Mouse (Mus musculus) erythroid progenitor cell, adult 5-6 weeks (primary cell): ENCODE data around the gene Tpp2. TPM values are rescaled to one million over a fixed set of nuclear protein-coding genes. Genes with fewer than 3 reads are reported as not detected.
"Not testable (repeated sequence)": the region's sequence is repeated elsewhere in the genome, so short reads cannot be mapped to it uniquely, and the experiment has no call there.

Source experiments
- ATAC-seq: replicated peaks from 2 replicates; pipeline ENCODE4 v1.8.0; 2016; ENCODE audit warnings: moderate number of reproducible peaks, mild to moderate bottlenecking, moderate TSS enrichment, inconsistent platforms; ENCODE audit not compliant: poor library complexity, low FRiP score, severe bottlenecking
- total RNA-seq, 2 experiments: library from RNA; stranded (forward) in 1 of 2; stranded (reverse) in 1 of 2; fragments of 150-400 nt in 1 of 2; fragments of 186-747, 209-891 nt in 1 of 2; gene quantifications; 2 replicates each; pipeline versions ENCODE4 v1.2.3 to v1.2.4; 2015 to 2017; ENCODE audit warnings: low replicate concordance in 2 of 2

The Tpp2 gene
- total RNA-seq, 2 experiments from 2014 or later = 31.3 to 53.2 TPM

GRCm38 (mm10) chr1:44004513-44004912, 71.1 kb downstream of the Tpp2 start:
- ATAC-seq = no peak

GRCm38 (mm10) chr1:44015556-44015955, 82.1 kb downstream of the Tpp2 start:
- no peak for ATAC-seq

DNA sequence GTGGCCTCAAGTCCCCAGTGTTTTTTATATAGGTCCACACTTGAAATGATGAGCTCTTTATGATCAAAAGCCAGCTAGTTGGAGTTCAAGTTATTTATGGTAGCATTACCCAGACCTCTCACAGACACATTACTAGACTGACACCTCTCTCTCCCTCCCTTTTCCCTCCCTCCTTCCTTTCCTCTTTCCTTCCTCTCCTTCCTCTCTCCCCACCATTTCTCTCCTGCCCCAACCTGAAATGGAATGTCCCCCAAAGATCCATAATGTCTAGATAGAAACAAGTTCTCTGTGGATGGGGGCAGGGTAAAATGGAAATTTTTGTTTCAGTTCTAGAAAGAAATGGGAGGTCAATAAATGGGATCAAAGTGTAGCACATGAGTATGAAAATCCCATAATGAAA, 86.5 kb downstream of the Tpp2 start, which contains the start of gene Mettl21c:
TSS of gene Mettl21c (minus strand) at position 101 of the 400 bp plus-strand sequence.
- ATAC-seq = no peak

- ATAC-seq = no peak
Measured at GRCm38 (mm10) chr1:44022656-44023055, 89.2 kb downstream of the Tpp2 start.

DNA sequence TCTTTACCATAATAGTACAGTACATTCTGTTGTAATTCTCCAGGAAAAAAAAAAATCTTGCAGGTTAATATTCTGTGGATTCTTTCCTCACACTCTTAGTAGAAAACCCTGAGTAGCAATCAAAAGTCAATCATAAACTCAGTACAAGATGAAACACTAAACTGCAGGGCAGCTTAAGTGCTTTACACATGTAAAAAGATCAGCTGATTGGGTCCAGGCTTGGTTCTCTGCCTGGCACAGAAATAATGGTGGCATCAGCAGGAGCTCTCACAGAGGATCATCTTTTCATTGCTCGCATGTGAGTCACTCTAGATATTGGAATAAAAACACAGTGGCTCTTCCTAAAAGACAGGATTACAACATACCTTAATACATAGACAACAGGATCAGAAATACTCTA, 94.2 kb downstream of the Tpp2 start:
- no peak for ATAC-seq

DNA sequence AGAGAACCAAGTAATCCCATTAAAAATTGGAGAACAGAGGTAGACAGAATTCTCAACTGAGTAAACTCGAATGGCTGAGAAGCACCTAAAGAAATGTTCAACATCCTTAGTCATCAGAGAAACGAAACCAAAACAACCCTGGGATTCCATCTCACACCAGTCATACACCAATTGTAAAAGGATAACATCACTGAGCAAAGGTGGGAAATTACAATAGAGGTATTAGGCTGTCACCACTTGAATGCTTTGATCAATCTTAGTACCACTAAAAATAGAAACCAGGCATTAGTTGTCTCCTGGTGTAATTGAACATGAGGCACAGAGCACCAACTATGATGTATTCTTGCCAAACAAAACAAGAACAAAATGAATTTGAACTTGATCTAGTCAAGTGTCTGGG, 98.8 kb downstream of the Tpp2 start:
- no peak for ATAC-seq

- ATAC-seq = no peak
Measured at GRCm38 (mm10) chr1:44032948-44033347, 99.5 kb downstream of the Tpp2 start.

DNA sequence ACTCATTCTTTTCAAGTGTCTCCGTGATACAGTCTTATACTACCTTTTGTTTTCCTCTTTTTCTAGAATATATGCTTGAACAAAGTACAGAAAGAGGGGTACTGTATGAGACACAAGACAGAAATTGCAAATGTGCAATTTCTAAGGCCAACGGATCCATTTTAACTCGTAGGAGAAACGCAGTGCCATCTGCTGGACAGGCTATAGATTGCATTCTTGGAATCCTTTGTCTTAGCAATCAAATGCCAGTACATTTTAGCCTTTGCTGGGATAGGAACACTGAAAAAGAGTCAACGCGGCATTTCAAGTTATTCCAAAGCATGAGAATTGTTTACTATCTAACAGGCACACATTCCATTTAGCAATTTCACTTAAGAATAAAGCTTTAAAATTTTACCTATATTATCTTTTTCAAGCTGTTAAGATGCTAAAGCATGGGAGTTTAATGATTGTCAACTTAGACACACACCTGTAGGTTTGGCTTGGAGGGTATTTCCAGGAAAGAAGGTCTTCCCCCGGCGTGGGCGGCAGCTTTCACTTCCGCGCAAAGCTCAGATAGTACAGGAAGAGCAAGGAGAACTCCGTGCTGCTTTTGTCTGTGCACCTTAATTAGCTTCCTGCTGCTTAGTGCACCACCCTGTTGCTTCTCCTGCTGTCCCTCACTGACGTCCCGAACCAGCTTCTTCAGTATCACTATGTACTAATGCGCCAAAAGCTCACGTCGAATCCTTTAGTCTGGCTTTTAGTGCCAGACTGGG, 108.5 kb downstream of the Tpp2 start:
- ATAC-seq = peak; percentile 67; the same call in 1 of the 2 replicates

GRCm38 (mm10) chr1:44042555-44042915, 109.1 kb downstream of the Tpp2 start:
- no peak for ATAC-seq

- not testable (repeated sequence) for ATAC-seq
Measured at GRCm38 (mm10) chr1:44045689-44046088, 112.2 kb downstream of the Tpp2 start.

DNA sequence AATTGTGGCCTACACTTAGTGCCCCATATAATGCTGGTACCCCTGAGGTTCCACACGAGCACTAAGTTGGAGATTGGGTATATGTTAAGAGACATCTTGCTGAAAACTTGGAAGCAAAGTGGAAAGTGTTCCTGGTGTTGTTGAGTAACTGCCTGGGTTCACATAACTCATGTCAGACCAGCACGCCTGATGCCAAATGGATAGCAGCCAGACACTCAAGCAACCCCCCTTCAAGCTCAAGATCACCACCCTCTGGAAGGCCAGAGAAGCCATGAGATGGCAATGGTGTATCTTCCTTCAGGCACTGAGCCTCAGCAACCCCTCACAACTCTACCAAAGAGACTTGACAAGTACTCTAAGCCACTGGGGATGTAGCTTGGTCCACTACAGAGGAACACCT, 113.1 kb downstream of the Tpp2 start:
- ATAC-seq = no peak

Other genes with a start within 250 kb of the Tpp2 start
- not detected in 2 replicates for gene 1500015O10Rik, start 203.0 kb upstream of the Tpp2 start, total RNA-seq (2015; ENCODE audit: low replicate concordance)
- not detected in 2 replicates for gene 1500015O10Rik, start 203.0 kb upstream of the Tpp2 start, total RNA-seq (2017; ENCODE audit: low replicate concordance)
- 6.5 and 8.0 TPM in 2 replicates for gene Uxs1, start 105.8 kb upstream of the Tpp2 start, total RNA-seq (2015; ENCODE audit: low replicate concordance)
- gene Uxs1, start 105.8 kb upstream of the Tpp2 start, total RNA-seq (2017; ENCODE audit: low replicate concordance) = 5.8 and 7.9 TPM in 2 replicates
- gene Mettl21c, start 86.4 kb downstream of the Tpp2 start, total RNA-seq (2015; ENCODE audit: low replicate concordance) = not detected in 2 replicates
- not detected in 2 replicates for gene Mettl21c, start 86.4 kb downstream of the Tpp2 start, total RNA-seq (2017; ENCODE audit: low replicate concordance)
- gene Gm8251, start 128.3 kb downstream of the Tpp2 start, total RNA-seq (2015; ENCODE audit: low replicate concordance) = 2.1 and 5.4 TPM in 2 replicates
- gene Gm8251, start 128.3 kb downstream of the Tpp2 start, total RNA-seq (2017; ENCODE audit: low replicate concordance) = 3.3 and 5.9 TPM in 2 replicates
- 22.7 and 36.9 TPM in 2 replicates for gene Tex30, start 168.8 kb downstream of the Tpp2 start, total RNA-seq (2015; ENCODE audit: low replicate concordance)
- 8.5 and 34.1 TPM in 2 replicates for gene Tex30, start 168.8 kb downstream of the Tpp2 start, total RNA-seq (2017; ENCODE audit: low replicate concordance)
- gene Kdelc1, start 185.2 kb downstream of the Tpp2 start, total RNA-seq (2015; ENCODE audit: low replicate concordance) = 1.1 and 1.7 TPM in 2 replicates
- 0.64 and 1.5 TPM in 2 replicates for gene Kdelc1, start 185.2 kb downstream of the Tpp2 start, total RNA-seq (2017; ENCODE audit: low replicate concordance)
- gene Bivm, start 185.3 kb downstream of the Tpp2 start, total RNA-seq (2015; ENCODE audit: low replicate concordance) = 0.72 and 1.3 TPM in 2 replicates
- gene Bivm, start 185.3 kb downstream of the Tpp2 start, total RNA-seq (2017; ENCODE audit: low replicate concordance) = 0.64 TPM in 1 of 2 replicates, not detected in the other
- gene Ercc5, start 214.1 kb downstream of the Tpp2 start, total RNA-seq (2015; ENCODE audit: low replicate concordance) = 2.5 and 6.7 TPM in 2 replicates
- gene Ercc5, start 214.1 kb downstream of the Tpp2 start, total RNA-seq (2017; ENCODE audit: low replicate concordance) = 5.5 and 6.5 TPM in 2 replicates